Comparison of ENCODE assay signal across 9 mouse cellular contexts in the genomic region with DNA sequence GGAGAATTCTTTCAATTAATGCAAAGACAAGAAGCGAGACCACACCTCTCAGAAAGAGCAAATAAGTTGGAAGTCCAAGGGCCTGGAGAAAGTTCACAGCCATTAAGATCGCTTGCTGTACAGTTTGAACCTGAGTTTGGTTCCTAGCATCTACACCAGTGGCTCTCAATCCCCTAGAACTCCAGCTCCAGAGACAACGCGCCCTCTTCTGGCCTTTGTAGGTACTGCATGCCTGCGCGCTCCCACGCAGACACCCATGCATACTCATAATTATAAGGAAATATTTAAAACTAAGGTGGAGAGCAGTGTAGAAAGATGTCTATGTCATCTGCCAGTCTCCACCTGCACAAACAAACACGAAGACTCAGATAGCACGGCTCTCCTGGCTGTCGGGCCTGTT.
DNase-seq lines count a peak whose midpoint lies in the region; ATAC-seq and TF ChIP-seq lines count a peak whose summit lies in the region.
"Had no signal": no experiment of that assay in that cellular context is flagged by ENCODE, and none has a peak within 500 bp of the region (broad histone marks: within the 10 kb centered on the region; RNA-seq: fewer than 3 reads in every experiment).

No protein-coding gene starts in this region.

- H3K4me3 ChIP-seq in hindbrain, postnatal 0 days (ENCODE audit: low read length), result no peak overlapping the region
- no peak overlapping the region for H3K4me3 ChIP-seq in hindbrain, embryonic 16.5 days (ENCODE audit: low read length)
- H3K4me3 ChIP-seq in CH12.LX (replicated peaks in 1 of 3; ENCODE audit: low read depth in 2 of 3, low read length in 2 of 3, poor library complexity in 1 of 3), result no peak overlapping the region
- H3K4me3 ChIP-seq in liver, postnatal 0 days (ENCODE audit: low read depth, low read length), result no peak overlapping the region
- H3K4me3 ChIP-seq: erythroblast, embryonic 14.5 days; limb, embryonic 12.5 days had no signal

- TF ChIP-seq RAD21 in CH12.LX (IDR thresholded peaks at IDR 0.05; ENCODE audit: low read depth, low read length), result peak; percentile 10

- no peaks in the 10 kb centered on the region for H3K4me1 ChIP-seq in hindbrain, postnatal 0 days (ENCODE audit: insufficient read depth, low read length)
- H3K4me1 ChIP-seq in hindbrain, embryonic 16.5 days (ENCODE audit: control insufficient read depth, insufficient read depth, low read depth, low read length), result no peaks in the 10 kb centered on the region; the same call in 1 of the 2 replicates
- H3K4me1 ChIP-seq in CH12.LX (ENCODE audit: control insufficient read depth in 1 of 2, insufficient read depth in 2 of 2), result no peaks in the 10 kb centered on the region
- no peaks in the 10 kb centered on the region for H3K4me1 ChIP-seq in liver, postnatal 0 days (ENCODE audit: insufficient read depth)

- no peaks in the 10 kb centered on the region for H3K27me3 ChIP-seq in hindbrain, postnatal 0 days (ENCODE audit: insufficient read depth, low read length)
- no peaks in the 10 kb centered on the region for H3K27me3 ChIP-seq in hindbrain, embryonic 16.5 days (replicated peaks; ENCODE audit: control insufficient read depth, insufficient read depth, low read length)
- peaks cover 67% of the 10 kb centered on the region for H3K27me3 ChIP-seq in CH12.LX (replicated peaks)
- no peaks in the 10 kb centered on the region for H3K27me3 ChIP-seq in liver, postnatal 0 days (ENCODE audit: insufficient read depth, low read length)
- H3K27me3 ChIP-seq: limb, embryonic 12.5 days had no signal

- no peak for TF ChIP-seq POLR2A in CH12.LX (IDR thresholded peaks at IDR 0.05; ENCODE audit: low read depth, low read length)

- dilution Hi-C loops in CH12.LX (cut with MboI; ENCODE audit: extremely low pct_ligation_motif_present, extremely low pct_unique_long_range_greater_than_20kb, low sequenced_read_pairs), result no loop called here

- WGBS in hindbrain, postnatal 0 days, result 50% methylated on average over 10 of the region's 10 CpGs
- 44% methylated on average over 10 of the region's 10 CpGs for WGBS in hindbrain, embryonic 16.5 days
- WGBS in liver, postnatal 0 days (ENCODE audit: insufficient replicate concordance), result 45% methylated on average over 10 of the region's 10 CpGs

- no peaks in the 10 kb centered on the region for H3K9me3 ChIP-seq in hindbrain, postnatal 0 days (ENCODE audit: low read length)
- H3K9me3 ChIP-seq in hindbrain, embryonic 16.5 days (ENCODE audit: control insufficient read depth, low read length), result no peaks in the 10 kb centered on the region
- H3K9me3 ChIP-seq in CH12.LX (replicated peaks; ENCODE audit: low read length), result peaks cover 22% of the 10 kb centered on the region
- H3K9me3 ChIP-seq in liver, postnatal 0 days (ENCODE audit: low read length), result no peaks in the 10 kb centered on the region

- ATAC-seq in hindbrain, postnatal 0 days, result no peak
- no peak for ATAC-seq in hindbrain, embryonic 16.5 days
- ATAC-seq in liver, postnatal 0 days, result no peak

- no peak overlapping the region for H3K4me2 ChIP-seq in hindbrain, postnatal 0 days (ENCODE audit: low read depth, low read length)
- H3K4me2 ChIP-seq in hindbrain, embryonic 16.5 days (ENCODE audit: low read length), result no peak overlapping the region
- H3K4me2 ChIP-seq in CH12.LX (ENCODE audit: insufficient read depth, low read depth, poor library complexity, severe bottlenecking), result no peak overlapping the region
- H3K4me2 ChIP-seq in liver, postnatal 0 days (ENCODE audit: low read depth, low read length), result no peak overlapping the region
- H3K4me2 ChIP-seq: limb, embryonic 12.5 days had no signal

- no peaks in the 10 kb centered on the region for H3K79me2 ChIP-seq in CH12.LX (replicated peaks; ENCODE audit: control insufficient read depth, extremely low read depth, insufficient read depth, poor library complexity, severe bottlenecking)

- no peak overlapping the region for H3K27ac ChIP-seq in hindbrain, postnatal 0 days
- no peak overlapping the region for H3K27ac ChIP-seq in hindbrain, embryonic 16.5 days (ENCODE audit: low read depth, low read length)
- no peak overlapping the region for H3K27ac ChIP-seq in CH12.LX (ENCODE audit: insufficient read depth, low read depth)
- H3K27ac ChIP-seq in liver, postnatal 0 days (ENCODE audit: low read depth), result no peak overlapping the region
- H3K27ac ChIP-seq: limb, embryonic 12.5 days had no signal

- H3K36me3 ChIP-seq in hindbrain, postnatal 0 days (ENCODE audit: insufficient read depth, low read length), result no peaks in the 10 kb centered on the region
- no peaks in the 10 kb centered on the region for H3K36me3 ChIP-seq in hindbrain, embryonic 16.5 days (ENCODE audit: control insufficient read depth, insufficient read depth, low read length)
- H3K36me3 ChIP-seq in CH12.LX (replicated peaks in 1 of 2; ENCODE audit: control insufficient read depth in 1 of 2, insufficient read depth in 1 of 2, low read length in 1 of 2), result no peaks in the 10 kb centered on the region
- no peaks in the 10 kb centered on the region for H3K36me3 ChIP-seq in liver, postnatal 0 days (replicated peaks; ENCODE audit: insufficient read depth, low read length)

- peak; percentile 77 for TF ChIP-seq CTCF in hindbrain, postnatal 0 days (IDR thresholded peaks at IDR 0.05; ENCODE audit: low read depth)
- TF ChIP-seq CTCF in CH12.LX (conservative IDR thresholded peaks at IDR 0.05 in 1 of 2, IDR thresholded peaks at IDR 0.05 in 1 of 2; ENCODE audit: low read depth in 2 of 2, low read length in 2 of 2), result peak; percentile 67 to 98
- TF ChIP-seq CTCF in liver, postnatal 0 days (IDR thresholded peaks at IDR 0.05; ENCODE audit: low read depth), result peak; percentile 78

- DNase-seq in hindbrain, postnatal 0 days (ENCODE audit: low spot score), result peak; percentile 33
- peak; percentile 43 for DNase-seq in 3T3-L1 (ENCODE audit: low read depth, low spot score)
- peak; percentile 40 for DNase-seq in CH12.LX (ENCODE audit: extremely low read depth)
- peak; percentile 54 to 73 for DNase-seq in cerebellum, postnatal 14 days
- DNase-seq in liver, postnatal 0 days, result peak; percentile 70
- DNase-seq in testis, postnatal 14 days (ENCODE audit: low spot score), result peak; percentile 56

- in situ Hi-C loops in CH12.LX (cut with MboI; ENCODE audit: low pct_ligation_motif_present, low pct_unique_long_range_greater_than_20kb, low sequenced_read_pairs), result no loop called here

- no peak overlapping the region for H3K9ac ChIP-seq in hindbrain, postnatal 0 days (replicated peaks; ENCODE audit: low read length)
- H3K9ac ChIP-seq in hindbrain, embryonic 16.5 days (ENCODE audit: low read depth, low read length), result no peak overlapping the region
- no peak overlapping the region for H3K9ac ChIP-seq in CH12.LX (ENCODE audit: insufficient read depth, low read depth)
- H3K9ac ChIP-seq in liver, postnatal 0 days (replicated peaks), result no peak overlapping the region
- H3K9ac ChIP-seq: limb, embryonic 12.5 days had no signal

- no peak for TF ChIP-seq EP300 in CH12.LX (IDR thresholded peaks at IDR 0.05; ENCODE audit: low read length)
- no peak for TF ChIP-seq EP300 in liver, postnatal 0 days (IDR thresholded peaks at IDR 0.05; ENCODE audit: low read depth)

TF ChIP-seq in CH12.LX, 34 proteins besides CTCF, POLR2A, EP300 and RAD21:
- TF ChIP-seq SMC3 (IDR thresholded peaks at IDR 0.05; ENCODE audit: low read depth, low read length) (peak; percentile 29; the same call in 1 of the 2 replicates), MXI1 (IDR thresholded peaks at IDR 0.05; ENCODE audit: low read depth, low read length) (no peak)
